Mouse (Mus musculus): Measurements from ENCODE around the gene C9orf72.

DNA sequence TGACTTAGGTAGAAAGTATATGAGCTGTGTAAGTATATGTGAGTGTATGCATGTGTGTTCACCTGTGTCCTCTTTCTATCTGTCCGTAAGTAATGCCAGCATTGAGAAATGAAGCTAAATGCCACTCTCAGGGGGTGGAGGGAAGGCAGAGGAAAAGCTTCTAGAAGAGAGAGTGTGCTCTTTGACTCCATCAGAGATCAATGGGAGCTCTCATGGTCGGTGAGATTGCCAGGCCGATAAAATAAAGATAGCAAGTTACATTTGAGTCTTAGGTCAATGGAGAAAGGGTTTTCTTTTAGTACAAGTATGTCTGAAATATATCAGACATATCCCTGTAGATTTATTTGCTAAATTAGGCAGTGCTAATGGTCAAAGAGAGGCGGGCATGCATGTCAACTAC is 77.6 kb downstream of the C9orf72 start:
- TF ChIP-seq TAL1 (IDR thresholded peaks at IDR 0.05; ENCODE audit: low read length) (no peak), GATA1 (IDR thresholded peaks at IDR 0.05; ENCODE audit: low read length) (no peak)

All from erythroblast, embryonic 14.5 days (primary cell).